Mouse (Mus musculus) intestine, embryonic 14.5 days (tissue): ENCODE measurements around the gene D630045J12Rik. TPM values are rescaled to one million over a fixed set of nuclear protein-coding genes. Genes with fewer than 3 reads are reported as not detected.

Source experiments
- ATAC-seq: fragments of 200-750 bp; cut with Nextera tagmentation; replicated peaks from 2 replicates; pipeline ENCODE4 v1.8.0; 2017; ENCODE audit warnings: low read depth, moderate number of reproducible peaks, moderate TSS enrichment, moderate library complexity; ENCODE audit not compliant: low FRiP score, low TSS enrichment
- DNase-seq: peaks from one replicate; pipeline ENCODE4 v3.0.0-alpha.2; 2018; ENCODE audit warnings: low spot score
- H3K27ac ChIP-seq: fragments of 300-500 bp; sonication (generic); 2 replicates; pipeline ENCODE4 v1.5.1; 2014; ENCODE audit warnings: low read depth, mild to moderate bottlenecking, control low read depth
- H3K27me3 ChIP-seq: fragments of 300-500 bp; sonication (generic); replicated peaks from 2 replicates; pipeline ENCODE4 v1.6.1; 2014; ENCODE audit warnings: low read length, control low read depth; ENCODE audit not compliant: control insufficient read depth, insufficient read depth
- H3K36me3 ChIP-seq: fragments of 300-500 bp; sonication (generic); 2 replicates; pipeline ENCODE4 v1.6.1; 2014; ENCODE audit warnings: low read length, control low read depth; ENCODE audit not compliant: control insufficient read depth, insufficient read depth
- H3K4me1 ChIP-seq: fragments of 300-500 bp; sonication (generic); replicated peaks from 2 replicates; pipeline ENCODE4 v1.6.1; 2014; ENCODE audit warnings: low read length, control low read depth, mixed read lengths; ENCODE audit not compliant: control insufficient read depth, insufficient read depth
- H3K4me2 ChIP-seq: fragments of 300-500 bp; sonication (generic); 2 replicates; pipeline ENCODE4 v1.6.1; 2014; ENCODE audit warnings: low read length
- H3K4me3 ChIP-seq: fragments of 300-500 bp; sonication (generic); 2 replicates; pipeline ENCODE4 v1.5.1; 2014; ENCODE audit warnings: low read depth, low read length, control low read depth, mixed read lengths
- H3K9ac ChIP-seq: fragments of 300-500 bp; sonication (generic); 2 replicates; pipeline ENCODE4 v1.6.1; 2014; ENCODE audit warnings: mild to moderate bottlenecking, low read length
- H3K9me3 ChIP-seq: fragments of 300-500 bp; sonication (generic); 2 replicates; pipeline ENCODE4 v1.6.1; 2016; ENCODE audit warnings: low read length, control low read depth; ENCODE audit not compliant: control insufficient read depth
- WGBS: fragments of 180-500 bp; shearing (Covaris S2); extraction: QIAGEN DNeasy Blood & Tissue Kit; methylation state at CpG from one replicate; pipeline ENCODE4 v1.1.7; 2014; 5-methylcytosine and 5-hydroxymethylcytosine counted together
- polyA plus RNA-seq: library from polyadenylated mRNA; unstranded; fragments of >200 nt; fragmentation: Nextera tagmentation; extraction: Ambion mirVana; gene quantifications from 2 replicates; pipeline ENCODE4 v1.2.1, GENCODE M21; 2014

D630045J12Rik gene
- polyA plus RNA-seq, 1 experiment from 2014 or later, result 5.6 TPM

GRCm38 (mm10) chr6:38263393-38264159 lies 9.8 kb upstream of the D630045J12Rik start:
- H3K27ac ChIP-seq, result no peak overlapping the region
- no peaks in the 10 kb centered on the region for H3K9me3 ChIP-seq
- WGBS, result 63% methylated on average over 5 of the region's 5 CpGs
- no peak overlapping the region for H3K4me3 ChIP-seq
- H3K27me3 ChIP-seq, result no peaks in the 10 kb centered on the region
- H3K4me1 ChIP-seq, result no peaks in the 10 kb centered on the region
- H3K4me2 ChIP-seq, result no peak overlapping the region
- H3K9ac ChIP-seq, result no peak overlapping the region
- H3K36me3 ChIP-seq, result no peaks in the 10 kb centered on the region
- DNase-seq (no peak), ATAC-seq (no peak)

- no peaks in the 10 kb centered on the region for H3K27me3 ChIP-seq
- 73% methylated on average over 4 of the region's 4 CpGs for WGBS
- H3K9ac ChIP-seq, result no peak overlapping the region
- DNase-seq (no peak), ATAC-seq (no peak)
- H3K4me3 ChIP-seq, result no peak overlapping the region
- H3K36me3 ChIP-seq, result no peaks in the 10 kb centered on the region
- no peak overlapping the region for H3K4me2 ChIP-seq
- no peaks in the 10 kb centered on the region for H3K4me1 ChIP-seq
- no peak overlapping the region for H3K27ac ChIP-seq
- no peaks in the 10 kb centered on the region for H3K9me3 ChIP-seq
Observed at GRCm38 (mm10) chr6:38261877-38262276, 8.1 kb upstream of the D630045J12Rik start.

- Histone ChIP-seq H3K9ac (no peak overlapping the region), H3K4me3 (no peak overlapping the region), H3K27ac (no peak overlapping the region), H3K4me2 (no peak overlapping the region), H3K36me3 (no peaks in the 10 kb centered on the region), H3K27me3 (no peaks in the 10 kb centered on the region), H3K4me1 (peaks cover 9% of the 10 kb centered on the region), H3K9me3 (no peaks in the 10 kb centered on the region)
- 94% methylated on average over 8 of the region's 8 CpGs for WGBS
- DNase-seq (no peak), ATAC-seq (no peak)
Observed at GRCm38 (mm10) chr6:38257506-38257905, 3.7 kb upstream of the D630045J12Rik start.

GRCm38 (mm10) chr6:38256793-38257192 lies 3.0 kb upstream of the D630045J12Rik start:
- ATAC-seq (no peak), DNase-seq (no peak)
- H3K9ac ChIP-seq, result no peak overlapping the region

GRCm38 (mm10) chr6:38255794-38256193 lies 2.0 kb upstream of the D630045J12Rik start:
- H3K27me3 ChIP-seq, result no peaks in the 10 kb centered on the region
- DNase-seq, result no peak
- 81% methylated on average over 2 of the region's 2 CpGs for WGBS
- no peak overlapping the region for H3K27ac ChIP-seq
- peaks cover 19% of the 10 kb centered on the region for H3K4me1 ChIP-seq
- H3K9ac ChIP-seq, result no peak overlapping the region
- no peaks in the 10 kb centered on the region for H3K36me3 ChIP-seq
- no peaks in the 10 kb centered on the region for H3K9me3 ChIP-seq
- no peak overlapping the region for H3K4me3 ChIP-seq
- no peak for ATAC-seq
- no peak overlapping the region for H3K4me2 ChIP-seq

More at GRCm38 (mm10) chr6:38256793-38257192, 3.0 kb upstream of the D630045J12Rik start:
- no peak overlapping the region for H3K4me2 ChIP-seq
- no peaks in the 10 kb centered on the region for H3K36me3 ChIP-seq
- 86% methylated on average over 4 of the region's 4 CpGs for WGBS
- H3K27ac ChIP-seq, result no peak overlapping the region
- no peak overlapping the region for H3K4me3 ChIP-seq
- no peaks in the 10 kb centered on the region for H3K27me3 ChIP-seq
- H3K4me1 ChIP-seq, result peaks cover 16% of the 10 kb centered on the region
- H3K9me3 ChIP-seq, result no peaks in the 10 kb centered on the region

GRCm38 (mm10) chr6:38252766-38253735 lies 758 bp downstream of the D630045J12Rik start:
- WGBS, result 7% methylated on average over 19 of the region's 19 CpGs
- peak; percentile 72 for DNase-seq
- Histone ChIP-seq H3K4me3 (peak overlapping the region; percentile 52), H3K27me3 (no peaks in the 10 kb centered on the region), H3K4me1 (peaks cover 24% of the 10 kb centered on the region), H3K9ac (peak overlapping the region; percentile 85), H3K4me2 (peak overlapping the region; percentile 84), H3K36me3 (no peaks in the 10 kb centered on the region), H3K9me3 (no peaks in the 10 kb centered on the region), H3K27ac (peak overlapping the region; percentile 77)
- no peak for ATAC-seq

GRCm38 (mm10) chr6:38252139-38252538 lies 1.7 kb downstream of the D630045J12Rik start:
- ATAC-seq (no peak), DNase-seq (no peak)
- no peak overlapping the region for H3K9ac ChIP-seq
- H3K4me1 ChIP-seq, result peaks cover 24% of the 10 kb centered on the region
- H3K9me3 ChIP-seq, result no peaks in the 10 kb centered on the region
- H3K27me3 ChIP-seq, result no peaks in the 10 kb centered on the region
- H3K27ac ChIP-seq, result no peak overlapping the region
- 54% methylated on average over 10 of the region's 10 CpGs for WGBS
- H3K4me2 ChIP-seq, result peak overlapping the region; percentile 84
- no peaks in the 10 kb centered on the region for H3K36me3 ChIP-seq
- H3K4me3 ChIP-seq, result 0 out of 2 replicates have a peak overlapping the region, but pooled peaks have one; percentile 52

GRCm38 (mm10) chr6:38251464-38251863 lies 2.3 kb downstream of the D630045J12Rik start:
- Histone ChIP-seq H3K27ac (no peak overlapping the region), H3K36me3 (no peaks in the 10 kb centered on the region), H3K9ac (no peak overlapping the region), H3K27me3 (no peaks in the 10 kb centered on the region), H3K4me1 (peaks cover 24% of the 10 kb centered on the region), H3K9me3 (no peaks in the 10 kb centered on the region), H3K4me2 (0 out of 2 replicates have a peak overlapping the region, but pooled peaks have one; percentile 9), H3K4me3 (no peak overlapping the region)
- ATAC-seq (no peak), DNase-seq (no peak)
- WGBS, result 37% methylated on average over 4 of the region's 4 CpGs
